Mouse (Mus musculus) heart, postnatal 25 days (tissue): ENCODE measurements at regions not wholly inside any gene's neighbourhood (a gene's known extent, or its start where the extent isn't known, plus 50 kb on each side); places are given as distances from the start of the nearest gene placed in this dataset.

Source experiments
- DNase-seq: peaks from one replicate; pipeline ENCODE4 v3.0.0; 2022; ENCODE audit warnings: low spot score
- intact Hi-C: fragments of 180-260 bp; cut with DNase I; formaldehyde crosslinking; loops from one replicate; pipeline ENCODE4 v1.15.1; 2025

GRCm38 (mm10) chr10:96722491-96722890 lies 105.7 kb downstream of the Btg1 start:
- intact Hi-C loops, result no loop called here
- peak; percentile 12 for DNase-seq

- intact Hi-C loops, result no loop called here
- DNase-seq, result no peak
These were observed 106.3 kb downstream of the Btg1 start for GRCm38 (mm10) chr10:96723071-96723470.

- DNase-seq, result no peak
- intact Hi-C loops, result no loop called here
These were observed 107.8 kb downstream of the Btg1 start for GRCm38 (mm10) chr10:96724436-96725175.

- DNase-seq, result no peak
- intact Hi-C loops, result no loop called here
These were observed 110.3 kb downstream of the Btg1 start for GRCm38 (mm10) chr10:96726801-96727780.

- no peak for DNase-seq
- intact Hi-C loops, result no loop called here
These were observed 116.8 kb downstream of the Btg1 start for GRCm38 (mm10) chr10:96733581-96733980.

GRCm38 (mm10) chr10:96735146-96735545 lies 118.3 kb downstream of the Btg1 start:
- intact Hi-C loops, result no loop called here
- DNase-seq, result no peak

- no peak for DNase-seq
- intact Hi-C loops, result no loop called here
These were observed 119.3 kb downstream of the Btg1 start for GRCm38 (mm10) chr10:96735885-96736628.

GRCm38 (mm10) chr10:96737972-96738371 lies 121.2 kb downstream of the Btg1 start:
- intact Hi-C loops, result no loop called here
- DNase-seq, result no peak

- no peak for DNase-seq
- intact Hi-C loops, result no loop called here
These were observed 121.8 kb downstream of the Btg1 start for GRCm38 (mm10) chr10:96738606-96739005.

GRCm38 (mm10) chr10:96744167-96744777 lies 127.5 kb downstream of the Btg1 start:
- intact Hi-C loops, result no loop called here

GRCm38 (mm10) chr10:96747015-96747663 lies 130.3 kb downstream of the Btg1 start:
- intact Hi-C loops, result no loop called here
- no peak for DNase-seq

More at GRCm38 (mm10) chr10:96744167-96744777, 127.5 kb downstream of the Btg1 start:
- peak; percentile 49 for DNase-seq

GRCm38 (mm10) chr10:96750861-96751260 lies 134.1 kb downstream of the Btg1 start:
- intact Hi-C loops, result loop anchor here (5.0 to 10.0 kb wide), 2 partner anchors 129 to 536 kb away; no protein-coding TSS in a partner anchor
- no peak for DNase-seq

GRCm38 (mm10) chr10:96751580-96752264 lies 134.9 kb downstream of the Btg1 start:
- intact Hi-C loops, result loop anchor here (5.0 to 10.0 kb wide), 2 partner anchors 129 to 537 kb away; no protein-coding TSS in a partner anchor
- peak; percentile 89 for DNase-seq

- no peak for DNase-seq
- intact Hi-C loops, result loop anchor here (5.0 to 10.0 kb wide), 2 partner anchors 130 to 538 kb away; no protein-coding TSS in a partner anchor
These were observed 135.7 kb downstream of the Btg1 start for GRCm38 (mm10) chr10:96752531-96752930.

GRCm38 (mm10) chr10:96753521-96753920 lies 136.7 kb downstream of the Btg1 start:
- DNase-seq, result no peak
- intact Hi-C loops, result loop anchor here (5.0 to 10.0 kb wide), 2 partner anchors 131 to 539 kb away; no protein-coding TSS in a partner anchor

- DNase-seq, result no peak
- intact Hi-C loops, result loop anchor here (10.0 kb wide), 1 partner anchor 541 kb away; no protein-coding TSS in a partner anchor
These were observed 138.9 kb downstream of the Btg1 start for GRCm38 (mm10) chr10:96755674-96756073.

GRCm38 (mm10) chr10:96756355-96757084 lies 139.7 kb downstream of the Btg1 start:
- DNase-seq, result no peak
- intact Hi-C loops, result loop anchor here (10.0 kb wide), 1 partner anchor 542 kb away; no protein-coding TSS in a partner anchor
